Mouse (Mus musculus) heart, adult 2 months (tissue): ENCODE results near the gene Evc2. TPM values are rescaled to one million over a fixed set of nuclear protein-coding genes. Genes with fewer than 3 reads are reported as not detected.

Source experiments
- DNase-seq, 2 experiments: peaks; one replicate each; pipeline ENCODE4 v3.0.0; 2021
- H3K27ac ChIP-seq: fragments of 200-600 bp; 2 replicates; pipeline ENCODE4 v1.8.1; 2022
- H3K27me3 ChIP-seq: fragments of 200-500 bp; 2 replicates; pipeline ENCODE4 v1.6.1; 2012; ENCODE audit warnings: mild to moderate bottlenecking, low read length, inconsistent platforms, mixed read lengths; ENCODE audit not compliant: control insufficient read depth, insufficient read depth
- H3K36me3 ChIP-seq: fragments of 200-500 bp; 2 replicates; pipeline ENCODE4 v1.6.1; 2012; ENCODE audit warnings: low read length, inconsistent platforms; ENCODE audit not compliant: control insufficient read depth, insufficient read depth
- H3K4me1 ChIP-seq: fragments of 200-500 bp; 2 replicates; pipeline ENCODE4 v1.6.1; 2011; ENCODE audit warnings: low read length; ENCODE audit not compliant: control insufficient read depth, insufficient read depth
- H3K4me3 ChIP-seq: fragments of 200-600 bp; 2 replicates; pipeline ENCODE4 v1.8.1; 2022
- H3K79me2 ChIP-seq: fragments of 200-500 bp; replicated peaks from 2 replicates; pipeline ENCODE4 v1.6.1; 2012; ENCODE audit warnings: mild to moderate bottlenecking, inconsistent platforms, low read length, moderate library complexity, mixed read lengths; ENCODE audit not compliant: control insufficient read depth, insufficient read depth
- H3K9ac ChIP-seq: fragments of 200-500 bp; 2 replicates; pipeline ENCODE4 v1.6.1; 2012; ENCODE audit warnings: low read depth, mild to moderate bottlenecking, control low read depth, inconsistent platforms, low read length, mixed read lengths
- CTCF ChIP-seq: fragments of 200-600 bp; IDR thresholded peaks from 2 replicates; pipeline ENCODE4 v1.8.1; 2022; ENCODE audit warnings: antibody characterized with exemption, mild to moderate bottlenecking, moderate library complexity
- EP300 ChIP-seq: fragments of 200-500 bp; IDR thresholded peaks from 2 replicates; pipeline ENCODE4 v1.6.1; 2011; ENCODE audit warnings: low read depth, low read length, control low read depth; ENCODE audit not compliant: insufficient read depth
- POLR2A ChIP-seq: fragments of 200-500 bp; IDR thresholded peaks from 2 replicates; pipeline ENCODE4 v1.6.1; 2011; ENCODE audit warnings: mild to moderate bottlenecking, low read depth, low read length, control low read depth; ENCODE audit not compliant: insufficient read depth
- WGBS: fragments of 180-500 bp; shearing (Covaris S2); methylation state at CpG from one replicate; pipeline ENCODE4 v1.1.7; 2018; 5-methylcytosine and 5-hydroxymethylcytosine counted together
- intact Hi-C: fragments of 180-260 bp; cut with DNase I; formaldehyde crosslinking; loops from one replicate; pipeline ENCODE4 v1.15.1; 2025
- polyA plus RNA-seq: library from polyadenylated mRNA; depleted of rRNA; stranded (reverse); fragments of >200 nt; gene quantifications from 2 replicates; pipeline ENCODE4 v1.2.3, GENCODE M21; 2012
- total RNA-seq, 2 experiments: library from RNA; stranded (reverse); gene quantifications; 2 replicates each; pipeline ENCODE4 v1.2.3; 2021

The Evc2 gene
- total and polyA plus RNA-seq, 3 experiments: 4.3 to 8.3 (median 4.9) TPM

DNA sequence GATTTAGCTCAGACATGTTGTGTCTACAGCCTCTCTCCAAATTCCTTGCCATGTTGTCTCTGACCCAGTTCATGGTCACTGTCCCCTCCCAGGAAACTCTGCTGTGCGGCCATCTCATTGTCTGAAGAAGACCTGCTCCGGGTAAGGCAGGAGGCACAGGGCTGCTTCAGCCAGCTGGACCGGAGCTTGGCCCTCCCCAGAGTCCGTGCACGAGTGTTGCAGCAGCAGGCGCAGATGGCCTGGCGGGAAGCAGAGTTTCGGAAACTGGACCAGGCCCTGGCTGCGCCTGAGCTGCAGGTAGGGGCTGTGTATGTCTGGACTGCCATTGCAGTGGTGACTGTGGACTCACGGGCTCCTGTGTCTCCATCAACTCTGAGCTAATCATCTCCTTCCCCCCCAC, 53.6 kb downstream of the Evc2 start:
- H3K79me2 ChIP-seq: no peaks in the 10 kb centered on the region
- WGBS: 81% methylated on average over 10 of the region's 10 CpGs
- H3K4me1 ChIP-seq: no peaks in the 10 kb centered on the region
- no peak overlapping the region for H3K27ac ChIP-seq
- no peaks in the 10 kb centered on the region for H3K27me3 ChIP-seq
- H3K9ac ChIP-seq: no peak overlapping the region
- intact Hi-C loops: no loop called here
- TF ChIP-seq EP300: no peak
- TF ChIP-seq CTCF: no peak
- TF ChIP-seq POLR2A: no peak
- H3K4me3 ChIP-seq: no peak overlapping the region
- no peak for DNase-seq
- H3K36me3 ChIP-seq: no peaks in the 10 kb centered on the region

DNA sequence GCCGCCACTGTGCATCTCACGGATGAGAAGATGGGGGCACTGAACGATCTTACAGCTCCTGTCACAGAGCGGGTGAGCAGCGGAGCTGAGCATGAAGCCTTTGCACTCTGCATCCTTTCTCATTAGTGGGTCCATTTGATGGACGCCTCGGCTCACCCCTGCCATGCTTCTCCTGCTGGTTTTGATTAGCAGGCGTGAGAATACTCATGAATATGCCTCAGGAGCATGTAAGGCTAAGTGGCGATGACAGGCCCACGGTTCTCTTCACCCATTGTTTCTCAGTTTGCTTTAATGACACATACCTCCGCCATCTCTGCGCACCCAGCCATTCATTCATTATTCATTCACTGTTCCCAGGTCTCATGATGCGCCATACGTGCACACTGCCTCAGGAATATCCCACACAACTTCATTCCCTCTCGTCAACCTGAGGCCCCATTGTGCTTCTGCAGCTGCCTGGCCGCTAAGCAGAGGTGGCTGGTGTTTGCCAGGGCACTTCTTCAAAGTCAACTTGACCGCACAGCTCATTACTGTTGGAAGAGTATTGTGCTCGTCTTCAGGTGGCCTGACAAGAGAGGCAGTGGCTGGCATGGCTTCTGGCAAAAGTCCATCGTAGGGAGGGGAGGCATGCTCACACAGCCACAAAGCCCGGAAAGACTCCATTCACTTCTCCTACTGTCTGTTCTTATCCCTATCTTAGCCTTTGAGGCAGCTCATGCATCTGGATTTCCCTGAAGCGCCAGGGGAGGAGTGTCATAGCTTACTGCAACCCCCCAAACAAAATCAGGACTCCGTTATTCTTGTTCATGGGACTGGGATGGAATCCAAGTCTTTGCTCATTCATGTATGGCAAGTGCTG, 57.1 kb downstream of the Evc2 start:
- no peaks in the 10 kb centered on the region for H3K4me1 ChIP-seq
- no peak for TF ChIP-seq EP300
- TF ChIP-seq CTCF: no peak
- no peak for TF ChIP-seq POLR2A
- WGBS: 84% methylated on average over 22 of the region's 22 CpGs
- no peaks in the 10 kb centered on the region for H3K36me3 ChIP-seq
- H3K79me2 ChIP-seq: no peaks in the 10 kb centered on the region
- no peak overlapping the region for H3K9ac ChIP-seq
- H3K27ac ChIP-seq: no peak overlapping the region
- intact Hi-C loops: no loop called here
- H3K4me3 ChIP-seq: no peak overlapping the region
- no peak for DNase-seq
- H3K27me3 ChIP-seq: no peaks in the 10 kb centered on the region

DNA sequence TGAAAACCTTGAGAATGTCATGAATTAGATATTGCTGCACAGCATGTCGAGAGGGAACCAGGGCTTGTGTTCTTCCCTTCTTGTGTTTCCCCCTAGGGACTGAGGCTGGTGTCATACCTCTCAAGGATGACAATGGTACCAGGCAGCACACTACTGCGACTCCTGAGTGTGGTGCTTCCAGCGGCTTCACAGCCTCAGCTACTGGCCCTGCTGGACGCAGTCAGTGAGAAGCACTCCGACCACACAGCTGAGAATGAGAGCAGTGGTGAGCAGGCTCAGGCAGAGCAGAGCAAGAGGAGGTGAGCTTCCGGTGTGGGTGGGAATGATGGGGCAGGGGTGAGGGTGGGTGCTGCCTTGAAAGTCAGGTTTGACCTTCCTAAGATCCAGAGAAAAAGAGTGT, 80.7 kb downstream of the Evc2 start:
- WGBS: 81% methylated on average over 6 of the region's 6 CpGs
- intact Hi-C loops: no loop called here
- Histone ChIP-seq H3K27me3 (no peaks in the 10 kb centered on the region), H3K9ac (no peak overlapping the region), H3K79me2 (no peaks in the 10 kb centered on the region), H3K4me3 (no peak overlapping the region), H3K27ac (no peak overlapping the region), H3K36me3 (no peaks in the 10 kb centered on the region), H3K4me1 (no peaks in the 10 kb centered on the region)
- DNase-seq: no peak
- TF ChIP-seq POLR2A (no peak), CTCF (no peak), EP300 (no peak)

DNA sequence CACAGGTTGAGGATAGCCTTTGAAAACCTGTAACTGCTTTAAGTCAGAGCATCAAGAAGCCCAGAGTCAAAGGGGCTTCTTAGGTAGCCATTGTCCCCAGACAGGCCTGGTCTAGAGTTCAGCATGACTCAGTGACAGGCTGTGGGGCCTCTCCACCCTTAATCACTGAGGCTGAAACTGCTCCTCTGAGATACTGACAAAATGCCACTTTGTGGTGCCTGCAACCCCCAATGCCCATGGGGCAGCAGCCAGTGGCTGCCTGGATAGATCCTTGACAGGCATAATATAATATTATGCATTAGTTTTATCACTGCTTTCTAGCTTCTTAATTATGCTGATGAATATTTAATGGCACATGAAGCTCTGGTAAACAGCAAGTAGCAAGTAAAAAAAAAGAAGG, 88.9 kb downstream of the Evc2 start:
- TF ChIP-seq EP300 (no peak), POLR2A (no peak), CTCF (no peak)
- H3K27me3 ChIP-seq: no peaks in the 10 kb centered on the region
- no peak overlapping the region for H3K27ac ChIP-seq
- H3K36me3 ChIP-seq: no peaks in the 10 kb centered on the region
- no peaks in the 10 kb centered on the region for H3K79me2 ChIP-seq
- no peak for DNase-seq
- no peak overlapping the region for H3K4me3 ChIP-seq
- no peak overlapping the region for H3K9ac ChIP-seq
- intact Hi-C loops: no loop called here
- no peaks in the 10 kb centered on the region for H3K4me1 ChIP-seq

DNA sequence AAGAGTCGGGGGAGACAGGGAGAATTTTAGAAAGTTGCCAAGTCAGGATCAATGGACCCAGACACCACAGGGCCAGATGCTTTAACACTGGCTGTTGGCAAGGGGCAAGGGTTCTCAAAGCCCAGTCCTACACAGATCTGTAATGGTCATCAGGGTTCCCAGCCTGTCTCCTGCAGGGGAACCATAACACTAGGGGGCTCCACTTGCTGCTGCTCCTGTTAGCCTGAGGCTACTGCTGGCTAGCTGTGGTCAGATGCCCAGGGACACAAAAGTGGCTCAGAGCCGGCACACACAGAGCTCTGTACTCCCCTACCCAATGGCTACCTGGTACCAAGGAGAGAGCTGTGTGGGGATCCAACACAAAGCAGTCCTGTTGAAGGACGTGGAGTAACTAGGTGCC, 97.1 kb downstream of the Evc2 start:
- H3K4me3 ChIP-seq: no peak overlapping the region
- TF ChIP-seq CTCF: peak; percentile 38
- no peak for TF ChIP-seq EP300
- H3K27ac ChIP-seq: no peak overlapping the region
- H3K9ac ChIP-seq: no peak overlapping the region
- no peaks in the 10 kb centered on the region for H3K4me1 ChIP-seq
- DNase-seq: no peak
- intact Hi-C loops: no loop called here
- WGBS: 87% methylated on average over 3 of the region's 3 CpGs
- no peaks in the 10 kb centered on the region for H3K36me3 ChIP-seq
- no peaks in the 10 kb centered on the region for H3K27me3 ChIP-seq
- no peaks in the 10 kb centered on the region for H3K79me2 ChIP-seq

DNA sequence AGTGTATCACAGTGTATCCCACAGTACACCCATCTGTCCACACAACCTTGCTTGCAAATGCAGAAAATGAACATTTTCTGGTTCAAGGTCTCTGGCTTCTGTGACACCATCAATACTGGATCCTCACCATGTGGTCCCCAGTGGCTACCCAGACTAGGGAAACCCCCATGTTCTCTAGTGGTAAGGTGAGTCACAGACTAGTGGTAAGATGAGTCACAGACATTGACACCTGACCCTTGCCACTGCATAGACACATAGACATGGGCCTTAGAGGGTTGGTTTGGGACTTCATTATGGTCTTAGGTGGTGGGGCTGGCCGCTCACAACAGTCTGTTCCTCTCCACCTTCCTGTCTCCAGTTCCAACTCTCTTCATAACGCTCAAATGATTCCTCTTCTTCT, 104.5 kb downstream of the Evc2 start:
- no peaks in the 10 kb centered on the region for H3K27me3 ChIP-seq
- H3K9ac ChIP-seq: no peak overlapping the region
- 70% methylated on average over 2 of the region's 2 CpGs for WGBS
- intact Hi-C loops: no loop called here
- H3K4me3 ChIP-seq: no peak overlapping the region
- H3K4me1 ChIP-seq: no peaks in the 10 kb centered on the region
- H3K27ac ChIP-seq: no peak overlapping the region
- TF ChIP-seq POLR2A (no peak), CTCF (no peak), EP300 (no peak)
- H3K79me2 ChIP-seq: no peaks in the 10 kb centered on the region
- no peaks in the 10 kb centered on the region for H3K36me3 ChIP-seq
- DNase-seq: no peak
